Mouse (Mus musculus): Measurements from ENCODE around the gene Zbtb43.

GRCm38 (mm10) chr2:33430771-33431699, 37.3 kb downstream of the Zbtb43 start, which contains the start of gene Zbtb34:
- peak; percentile 66; the same call in 1 of the 2 replicates for TF ChIP-seq POLR2A (IDR thresholded peaks at IDR 0.05; ENCODE audit: control insufficient read depth, extremely low read depth, insufficient read depth, low read length, poor library complexity)
- peak; percentile 99 for TF ChIP-seq CTCF (IDR thresholded peaks at IDR 0.05; ENCODE audit: borderline replicate concordance, control insufficient read depth, extremely low read depth, insufficient read depth, low read length, poor library complexity)

All from thymus, adult 2 months (tissue).